Mouse (Mus musculus) brain, embryonic 14.5 days (tissue): ENCODE data around the gene Ap1s3.

Experiments used
- CTCF ChIP-seq: fragments of 200-500 bp; IDR thresholded peaks from 2 replicates; pipeline ENCODE4 v1.5.1; 2012; ENCODE audit warnings: inconsistent platforms, mild to moderate bottlenecking, moderate library complexity, borderline replicate concordance; ENCODE audit not compliant: insufficient read depth, insufficient read length; ENCODE audit errors: extremely low read depth
- POLR2A ChIP-seq: fragments of 200-500 bp; IDR thresholded peaks from 2 replicates; pipeline ENCODE4 v1.6.1; 2012; ENCODE audit warnings: mild to moderate bottlenecking, inconsistent platforms, borderline replicate concordance; ENCODE audit not compliant: poor library complexity, insufficient read depth, insufficient read length, severe bottlenecking; ENCODE audit errors: extremely low read depth

GRCm38 (mm10) chr1:79710216-79710615 is 38.4 kb upstream of the Ap1s3 start:
- TF ChIP-seq CTCF (no peak), POLR2A (no peak)
